Mouse (Mus musculus) cerebellum, adult 2 months (tissue): ENCODE data around the gene Rad51b. TPM values are rescaled to one million over a fixed set of nuclear protein-coding genes. Genes with fewer than 3 reads are reported as not detected.

Experiments
- DNase-seq, 2 experiments: peaks; one replicate each; pipeline ENCODE4 v3.0.0; 2021
- H3K27ac ChIP-seq: fragments of 200-500 bp; 2 replicates; pipeline ENCODE4 v1.5.1; 2012; ENCODE audit warnings: low read length, control low read depth, inconsistent platforms; ENCODE audit not compliant: insufficient read depth
- H3K27me3 ChIP-seq: fragments of 200-500 bp; 2 replicates; pipeline ENCODE4 v1.6.1; 2012; ENCODE audit warnings: inconsistent platforms, mild to moderate bottlenecking, low read length, moderate library complexity; ENCODE audit not compliant: control insufficient read depth, insufficient read depth
- H3K4me1 ChIP-seq: fragments of 200-500 bp; 2 replicates; pipeline ENCODE4 v1.6.1; 2011; ENCODE audit warnings: low read length; ENCODE audit not compliant: control insufficient read depth, insufficient read depth
- H3K4me3 ChIP-seq: fragments of 200-500 bp; replicated peaks from 2 replicates; pipeline ENCODE3; 2011; ENCODE audit warnings: mild to moderate bottlenecking, low read depth, low read length, control low read depth; ENCODE audit not compliant: insufficient read depth
- CTCF ChIP-seq: fragments of 200-500 bp; IDR thresholded peaks from 2 replicates; pipeline ENCODE4 v1.5.1; 2011; ENCODE audit warnings: low read depth, mild to moderate bottlenecking, control low read depth, low read length, moderate library complexity, borderline replicate concordance; ENCODE audit not compliant: insufficient read depth
- POLR2A ChIP-seq: fragments of 200-500 bp; IDR thresholded peaks from 2 replicates; pipeline ENCODE4 v1.6.1; 2011; ENCODE audit warnings: low read length, control low read depth, borderline replicate concordance; ENCODE audit not compliant: insufficient read depth
- WGBS: fragments of 180-500 bp; shearing (Covaris S2); methylation state at CpG from one replicate; pipeline ENCODE4 v1.1.7; 2018; 5-methylcytosine and 5-hydroxymethylcytosine counted together
- polyA plus RNA-seq: library from polyadenylated mRNA; depleted of rRNA; stranded (reverse); fragments of >200 nt; gene quantifications from 2 replicates; pipeline ENCODE4 v1.2.3, GENCODE M21; 2012

The Rad51b gene
- polyA plus RNA-seq, 1 experiment: 0.23 TPM

- Histone ChIP-seq H3K27me3 (no peaks in the 10 kb centered on the region), H3K4me3 (no peak overlapping the region), H3K4me1 (no peaks in the 10 kb centered on the region), H3K27ac (no peak overlapping the region)
- DNase-seq: no peak
- TF ChIP-seq CTCF (no peak), POLR2A (no peak)
- 79% methylated on average over 6 of the region's 6 CpGs for WGBS
Observed at GRCm38 (mm10) chr12:79340513-79340912, 43.4 kb downstream of the Rad51b start.

DNA sequence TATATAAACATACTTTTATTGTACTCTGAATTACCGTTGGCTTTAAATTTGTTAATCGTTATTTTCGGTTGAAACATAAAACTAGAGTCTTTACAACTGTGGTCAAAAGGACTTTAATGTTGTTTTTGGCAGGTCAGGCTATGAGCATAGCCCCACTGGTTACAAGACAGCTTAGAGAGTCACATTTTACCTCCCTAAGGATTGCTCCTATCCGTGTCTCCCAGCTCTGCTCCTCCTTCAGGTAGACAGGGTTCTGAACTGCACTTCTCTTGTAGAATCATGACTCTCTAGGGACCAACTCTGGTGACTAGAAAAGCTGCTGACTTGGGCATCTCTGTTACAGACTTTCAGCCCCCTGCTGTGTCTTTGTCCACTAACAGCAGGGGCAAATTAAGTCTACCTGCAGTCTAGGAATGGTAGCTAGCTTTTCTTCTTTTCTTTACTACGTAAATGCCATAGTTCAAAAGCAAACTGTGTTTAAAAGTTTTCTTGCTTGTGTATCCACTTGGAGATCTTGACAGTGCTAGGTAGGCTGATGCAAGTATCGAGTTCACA lies 44.3 kb downstream of the Rad51b start:
- H3K27me3 ChIP-seq: no peaks in the 10 kb centered on the region
- no peak overlapping the region for H3K4me3 ChIP-seq
- no peak for DNase-seq
- TF ChIP-seq CTCF (no peak), POLR2A (no peak)
- H3K27ac ChIP-seq: no peak overlapping the region
- WGBS: 75% methylated on average over 6 of the region's 6 CpGs
- no peaks in the 10 kb centered on the region for H3K4me1 ChIP-seq

DNA sequence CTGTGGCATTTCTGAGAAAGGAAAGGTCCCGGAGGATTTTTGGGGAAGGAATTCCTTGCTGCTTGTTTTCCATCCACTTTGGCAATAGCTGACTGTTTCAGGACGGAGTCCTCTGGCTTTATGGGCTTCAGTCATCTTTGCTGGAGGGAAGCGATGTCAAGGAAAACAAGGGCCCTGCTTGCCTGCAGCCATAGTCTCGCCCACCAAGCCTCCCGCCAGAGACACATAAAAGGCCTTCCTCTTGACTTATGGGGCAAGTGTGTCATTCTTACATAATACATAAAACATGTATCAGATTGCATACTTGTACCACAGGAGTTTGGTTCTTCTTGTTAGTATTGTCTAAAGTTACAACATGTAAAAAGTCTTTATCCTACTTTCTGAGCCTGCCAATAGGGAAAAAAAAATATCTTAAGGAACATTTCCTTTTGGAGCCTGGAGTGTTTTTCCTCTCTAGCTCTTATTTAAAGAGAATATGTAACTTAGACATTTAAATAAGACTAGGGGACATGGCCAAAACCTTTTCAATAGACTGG lies 49.2 kb downstream of the Rad51b start:
- H3K4me3 ChIP-seq: no peak overlapping the region
- H3K27ac ChIP-seq: no peak overlapping the region
- WGBS: 87% methylated on average over 5 of the region's 5 CpGs
- TF ChIP-seq CTCF (no peak), POLR2A (no peak)
- DNase-seq: no peak
- no peaks in the 10 kb centered on the region for H3K4me1 ChIP-seq
- H3K27me3 ChIP-seq: no peaks in the 10 kb centered on the region

GRCm38 (mm10) chr12:79347643-79348042 lies 50.6 kb downstream of the Rad51b start:
- Histone ChIP-seq H3K27me3 (no peaks in the 10 kb centered on the region), H3K27ac (no peak overlapping the region), H3K4me3 (no peak overlapping the region), H3K4me1 (no peaks in the 10 kb centered on the region)
- peak; percentile 41 to 62 for DNase-seq
- 8% methylated on average over 6 of the region's 6 CpGs for WGBS
- TF ChIP-seq POLR2A (no peak), CTCF (peak; percentile 51; the same call in 1 of the 2 replicates)

DNA sequence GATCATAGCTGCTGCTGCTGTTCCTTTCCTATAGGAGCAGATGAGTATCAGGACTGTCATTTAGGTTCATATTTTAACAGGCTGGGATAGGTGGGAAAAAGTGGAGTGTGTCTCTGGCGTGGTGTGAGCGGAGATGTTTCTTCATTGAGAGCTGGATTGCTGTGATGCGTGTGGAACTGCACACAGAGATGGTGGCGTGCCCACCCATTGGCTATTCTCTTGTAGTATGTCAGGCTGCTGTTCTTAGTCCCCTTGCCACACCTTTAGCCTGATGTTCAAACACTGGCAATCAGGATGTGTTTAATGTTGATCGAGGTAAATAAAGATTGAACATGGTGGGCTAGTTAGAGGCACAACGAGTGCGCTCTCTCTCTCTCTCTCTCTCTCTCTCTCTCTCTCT lies 54.4 kb downstream of the Rad51b start:
- H3K4me3 ChIP-seq: no peak overlapping the region
- H3K27me3 ChIP-seq: no peaks in the 10 kb centered on the region
- no peak for DNase-seq
- H3K4me1 ChIP-seq: no peaks in the 10 kb centered on the region
- no peak overlapping the region for H3K27ac ChIP-seq
- 93% methylated on average over 7 of the region's 7 CpGs for WGBS
- TF ChIP-seq POLR2A (no peak), CTCF (no peak)

- no peak for TF ChIP-seq POLR2A
- no peak for TF ChIP-seq CTCF
- Histone ChIP-seq H3K4me3 (no peak overlapping the region), H3K27ac (no peak overlapping the region), H3K27me3 (no peaks in the 10 kb centered on the region), H3K4me1 (no peaks in the 10 kb centered on the region)
- no peak for DNase-seq
- 84% methylated on average over 3 of the region's 3 CpGs for WGBS
Observed at GRCm38 (mm10) chr12:79352086-79352741, 55.1 kb downstream of the Rad51b start.

DNA sequence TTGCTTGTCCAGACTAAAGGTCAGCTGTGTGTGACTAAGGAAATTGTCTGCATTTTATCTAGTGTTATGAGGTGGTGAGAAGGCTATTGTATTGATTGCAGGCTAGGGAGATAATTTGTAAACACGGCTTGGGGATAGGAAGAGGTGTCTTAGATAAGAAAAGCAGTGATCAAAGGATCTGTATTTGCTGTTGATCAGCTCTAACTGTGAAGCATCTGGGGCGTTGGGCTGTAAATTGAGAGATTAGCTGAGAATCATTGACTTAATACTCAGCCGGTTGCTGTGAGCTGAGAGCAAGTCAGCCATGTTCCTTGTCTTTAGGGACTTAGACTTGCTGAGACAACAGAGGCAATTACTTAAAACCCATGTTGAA lies 55.6 kb downstream of the Rad51b start:
- no peak overlapping the region for H3K27ac ChIP-seq
- 56% methylated on average over 3 of the region's 3 CpGs for WGBS
- H3K4me1 ChIP-seq: no peaks in the 10 kb centered on the region
- H3K27me3 ChIP-seq: no peaks in the 10 kb centered on the region
- H3K4me3 ChIP-seq: no peak overlapping the region
- no peak for DNase-seq
- TF ChIP-seq POLR2A: no peak
- TF ChIP-seq CTCF: no peak

DNA sequence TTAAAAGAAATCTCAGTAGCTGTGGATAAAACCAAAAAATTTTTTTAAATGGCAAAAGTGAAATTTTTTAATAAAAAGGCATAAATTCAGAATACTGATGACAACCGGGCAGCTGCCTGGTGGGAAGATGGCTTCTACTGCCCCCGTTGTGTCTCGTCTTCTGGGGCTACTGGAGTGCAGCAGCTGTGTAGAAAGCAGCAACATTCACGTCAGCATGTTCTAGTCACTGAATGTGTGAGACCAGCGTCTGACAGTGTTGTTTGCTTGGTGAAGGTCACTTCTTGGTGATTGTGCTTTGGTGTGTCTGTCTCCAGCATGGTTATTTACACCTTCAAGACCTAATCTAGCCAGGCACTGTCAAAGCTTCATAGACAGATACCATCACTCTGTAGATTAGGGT lies 56.3 kb downstream of the Rad51b start:
- Histone ChIP-seq H3K4me3 (no peak overlapping the region), H3K27me3 (no peaks in the 10 kb centered on the region), H3K27ac (no peak overlapping the region), H3K4me1 (no peaks in the 10 kb centered on the region)
- 75% methylated on average over 5 of the region's 5 CpGs for WGBS
- TF ChIP-seq POLR2A (no peak), CTCF (no peak)
- no peak for DNase-seq
